Mouse (Mus musculus) 3134 (cell line): ENCODE measurements around the gene Mrpl40.

Experiments used
- DNase-seq: peaks from one replicate; pipeline ENCODE4 v3.0.0-alpha.2; 2011; ENCODE audit warnings: low spot score; ENCODE audit not compliant: insufficient read length; ENCODE audit errors: extremely low read depth

The Mrpl40 gene

DNA sequence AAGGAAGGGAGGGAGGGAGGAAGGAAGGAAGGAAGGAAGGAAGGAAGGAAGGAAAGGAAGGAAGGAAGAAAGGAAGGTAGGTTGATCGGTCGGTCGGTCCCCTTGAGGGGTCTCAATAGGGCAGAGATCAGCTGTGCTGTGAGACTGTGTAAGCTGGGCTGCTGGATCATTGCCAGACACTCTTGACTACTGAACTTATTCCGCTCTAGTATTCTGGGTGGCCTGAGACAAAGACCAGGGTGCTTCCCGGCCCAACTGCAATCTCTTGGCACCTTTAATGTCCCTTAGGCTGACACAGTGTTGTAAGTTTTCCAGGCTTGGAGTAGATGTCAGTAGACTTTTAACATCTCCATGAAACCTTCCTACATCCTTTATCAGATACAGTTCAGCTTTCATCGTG lies 47.6 kb downstream of the Mrpl40 start:
- no peak for DNase-seq

- DNase-seq: no peak
These were observed 48.0 kb downstream of the Mrpl40 start for GRCm38 (mm10) chr16:18828630-18829029.

DNA sequence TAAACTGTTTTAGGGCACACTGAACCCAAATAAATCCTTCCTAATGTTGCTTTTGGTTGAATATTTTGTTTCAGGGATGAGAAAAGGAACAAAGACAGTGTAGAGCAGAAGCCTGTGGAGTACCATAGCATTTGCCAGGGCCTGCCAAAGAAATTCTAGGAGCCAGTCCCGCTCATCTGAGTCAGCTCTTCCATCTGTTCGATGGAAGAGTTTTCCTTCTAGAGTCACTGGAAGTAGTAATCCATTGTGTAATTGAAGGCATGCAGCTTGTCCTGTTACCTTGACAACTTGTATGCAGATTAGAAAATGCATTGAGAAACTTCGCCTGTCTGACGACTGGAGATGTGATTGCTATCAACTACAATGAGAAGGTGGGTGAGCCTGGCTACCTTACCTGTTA lies 53.7 kb downstream of the Mrpl40 start:
- DNase-seq: no peak

- no peak for DNase-seq
These were observed 54.3 kb downstream of the Mrpl40 start for GRCm38 (mm10) chr16:18822356-18822755.
